Mouse (Mus musculus) layer of hippocampus, adult 18-20 months (tissue): ENCODE data around the gene Glis3. TPM values are rescaled to one million over a fixed set of nuclear protein-coding genes. Genes with fewer than 3 reads are reported as not detected.

ENCODE experiments used
- DNase-seq, 2 experiments: peaks; one replicate each; pipeline ENCODE4 v3.0.0; 2022; ENCODE audit warnings: low spot score in 2 of 2
- long read RNA-seq: library from polyadenylated mRNA; stranded (forward); transcript quantifications from one replicate; pipeline ENCODE4 v2.0.0, GENCODE M21; 2021
- total RNA-seq, 2 experiments: library from RNA; stranded (reverse); gene quantifications; 2 replicates each; pipeline ENCODE4 v1.2.3; 2021

Gene Glis3
- total RNA-seq: 10 to 100 TPM; 25.0 to 30.6 TPM
- long read RNA-seq, partial matches to known transcripts: 0 of 2 reads
- long read RNA-seq, other reads (novel, unspliced or antisense): 2 of 2 reads

GRCm38 (mm10) chr19:28679776-28680391 is at the start of gene Glis3:
TSS of gene Glis3 (minus strand) at chr19:28680077.
- no peak for DNase-seq

GRCm38 (mm10) chr19:28726161-28726880 is 46.4 kb upstream of the Glis3 start:
- peak; percentile 67 to 95 for DNase-seq

GRCm38 (mm10) chr19:28724641-28725040 is 44.8 kb upstream of the Glis3 start:
- no peak for DNase-seq

- no peak for DNase-seq
These were observed 42.7 kb upstream of the Glis3 start for GRCm38 (mm10) chr19:28722626-28723025.

- DNase-seq: no peak
These were observed 42.0 kb upstream of the Glis3 start for GRCm38 (mm10) chr19:28721834-28722233.

- no peak for DNase-seq
These were observed 40.1 kb upstream of the Glis3 start for GRCm38 (mm10) chr19:28720016-28720415.

GRCm38 (mm10) chr19:28714674-28715073 is 34.8 kb upstream of the Glis3 start:
- DNase-seq: no peak

- no peak for DNase-seq
These were observed 17.8 kb upstream of the Glis3 start for GRCm38 (mm10) chr19:28697718-28698117.

GRCm38 (mm10) chr19:28686398-28686797 is 6.5 kb upstream of the Glis3 start:
- DNase-seq: no peak

- DNase-seq: no peak
These were observed 5.6 kb upstream of the Glis3 start for GRCm38 (mm10) chr19:28685484-28685883.

GRCm38 (mm10) chr19:28684347-28684746 is 4.5 kb upstream of the Glis3 start:
- no peak for DNase-seq

- DNase-seq: no peak
These were observed 3.5 kb upstream of the Glis3 start for GRCm38 (mm10) chr19:28683346-28683745.

GRCm38 (mm10) chr19:28679291-28679775 is 544 bp downstream of the Glis3 start:
- peak in 1 of 2 experiments; percentile 36 for DNase-seq

- no peak for DNase-seq
These were observed 1.1 kb downstream of the Glis3 start for GRCm38 (mm10) chr19:28678646-28679270.

- no peak for DNase-seq
These were observed 2.0 kb downstream of the Glis3 start for GRCm38 (mm10) chr19:28677728-28678438.

GRCm38 (mm10) chr19:28677045-28677727 is 2.7 kb downstream of the Glis3 start:
- DNase-seq: no peak

- no peak for DNase-seq
These were observed 16.1 kb downstream of the Glis3 start for GRCm38 (mm10) chr19:28663781-28664180.

- no peak for DNase-seq
These were observed 16.7 kb downstream of the Glis3 start for GRCm38 (mm10) chr19:28663148-28663547.

GRCm38 (mm10) chr19:28662474-28662873 is 17.4 kb downstream of the Glis3 start:
- DNase-seq: no peak

- no peak for DNase-seq
These were observed 19.0 kb downstream of the Glis3 start for GRCm38 (mm10) chr19:28660912-28661311.

GRCm38 (mm10) chr19:28657686-28658195 is 22.1 kb downstream of the Glis3 start:
- DNase-seq: no peak
